Mouse (Mus musculus) forebrain, embryonic 14.5 days (tissue): ENCODE results near the gene Nrros. TPM values are rescaled to one million over a fixed set of nuclear protein-coding genes. Genes with fewer than 3 reads are reported as not detected.

Source experiments
- ATAC-seq: fragments of 200-750 bp; cut with Nextera tagmentation; 2 replicates; pipeline ENCODE4 v1.8.0; 2017; ENCODE audit warnings: mild to moderate bottlenecking, moderate library complexity
- DNase-seq: peaks from one replicate; pipeline ENCODE4 v3.0.0-alpha.2; 2015; ENCODE audit warnings: low spot score
- H3K27ac ChIP-seq: fragments of 300-500 bp; sonication (generic); 2 replicates; pipeline ENCODE4 v1.5.1; 2014; ENCODE audit warnings: low read depth, mild to moderate bottlenecking, control low read depth, low read length, moderate library complexity
- H3K27me3 ChIP-seq: fragments of 300-500 bp; sonication (generic); replicated peaks from 2 replicates; pipeline ENCODE4 v1.6.1; 2014; ENCODE audit warnings: low read length, control low read depth, mixed read lengths; ENCODE audit not compliant: control insufficient read depth, insufficient read depth
- H3K36me3 ChIP-seq: fragments of 300-500 bp; sonication (generic); 2 replicates; pipeline ENCODE4 v1.6.1; 2014; ENCODE audit warnings: low read length, control low read depth; ENCODE audit not compliant: control insufficient read depth, insufficient read depth
- H3K4me1 ChIP-seq: fragments of 300-500 bp; sonication (generic); 2 replicates; pipeline ENCODE4 v1.6.1; 2014; ENCODE audit warnings: antibody characterized with exemption, low read length, control low read depth; ENCODE audit not compliant: control insufficient read depth, insufficient read depth
- H3K4me2 ChIP-seq: fragments of 300-500 bp; sonication (generic); 2 replicates; pipeline ENCODE4 v1.6.1; 2014; ENCODE audit warnings: mild to moderate bottlenecking, control low read depth, low read length
- H3K4me3 ChIP-seq: fragments of 300-500 bp; sonication (generic); 2 replicates; pipeline ENCODE4 v1.5.1; 2014; ENCODE audit warnings: low read depth, low read length, control low read depth
- H3K9ac ChIP-seq: fragments of 300-500 bp; sonication (generic); 2 replicates; pipeline ENCODE4 v1.6.1; 2014; ENCODE audit warnings: mild to moderate bottlenecking, low read length, control low read depth, moderate library complexity
- H3K9me3 ChIP-seq: fragments of 300-500 bp; sonication (generic); replicated peaks from 2 replicates; pipeline ENCODE4 v1.6.1; 2016; ENCODE audit warnings: low read length, control low read depth, mixed read lengths; ENCODE audit not compliant: control insufficient read depth
- WGBS: fragments of 180-500 bp; shearing (Covaris S2); extraction: QIAGEN DNeasy Blood & Tissue Kit; methylation state at CpG from one replicate; pipeline ENCODE4 v1.1.7; 2014; 5-methylcytosine and 5-hydroxymethylcytosine counted together
- polyA plus RNA-seq: library from polyadenylated mRNA; unstranded; fragments of >200 nt; fragmentation: Nextera tagmentation; extraction: Ambion mirVana; gene quantifications from 2 replicates; pipeline ENCODE4 v1.2.1, GENCODE M21; 2014

Nrros gene
- polyA plus RNA-seq, 1 experiment from 2014 or later = 7.9 TPM

GRCm38 (mm10) chr16:32189109-32189508 lies 23.7 kb upstream of the Nrros start:
- WGBS = 60% methylated on average over 6 of the region's 6 CpGs
- ATAC-seq = no peak

GRCm38 (mm10) chr16:32186056-32186455 lies 20.7 kb upstream of the Nrros start:
- ATAC-seq (no peak), DNase-seq (no peak)
- H3K9me3 ChIP-seq = no peaks in the 10 kb centered on the region
- H3K4me2 ChIP-seq = no peak overlapping the region
- H3K27ac ChIP-seq = no peak overlapping the region
- H3K36me3 ChIP-seq = no peaks in the 10 kb centered on the region
- H3K4me3 ChIP-seq = no peak overlapping the region
- H3K9ac ChIP-seq = no peak overlapping the region
- no peaks in the 10 kb centered on the region for H3K4me1 ChIP-seq
- 94% methylated on average over 5 of the region's 5 CpGs for WGBS
- no peaks in the 10 kb centered on the region for H3K27me3 ChIP-seq

More at GRCm38 (mm10) chr16:32189109-32189508, 23.7 kb upstream of the Nrros start:
- H3K4me3 ChIP-seq = no peak overlapping the region
- H3K27ac ChIP-seq = no peak overlapping the region
- no peaks in the 10 kb centered on the region for H3K36me3 ChIP-seq
- no peak overlapping the region for H3K4me2 ChIP-seq
- H3K27me3 ChIP-seq = no peaks in the 10 kb centered on the region
- H3K9ac ChIP-seq = no peak overlapping the region
- no peaks in the 10 kb centered on the region for H3K4me1 ChIP-seq
- DNase-seq = peak; percentile 33
- no peaks in the 10 kb centered on the region for H3K9me3 ChIP-seq

GRCm38 (mm10) chr16:32179333-32179901 lies 14.0 kb upstream of the Nrros start, which contains the start of gene Bex6:
Gene Bex6, plus strand, starts transcription at chr16:32179823.
- 91% methylated on average over 6 of the region's 6 CpGs for WGBS
- Histone ChIP-seq H3K27ac (no peak within 1 kb of the TSS), H3K4me1 (no peaks in the 10 kb centered on the region; the same call in 1 of the 2 replicates), H3K4me2 (no peak within 1 kb of the TSS), H3K9ac (no peak within 1 kb of the TSS), H3K4me3 (no peak within 1 kb of the TSS), H3K9me3 (no peaks in the 10 kb centered on the region), H3K36me3 (no peaks in the 10 kb centered on the region), H3K27me3 (no peaks in the 10 kb centered on the region)
- ATAC-seq (no peak), DNase-seq (no peak)

GRCm38 (mm10) chr16:32176896-32177686 lies 11.7 kb upstream of the Nrros start:
- DNase-seq (no peak), ATAC-seq (no peak)
- Histone ChIP-seq H3K4me3 (no peak overlapping the region), H3K27ac (no peak overlapping the region), H3K9ac (no peak overlapping the region), H3K27me3 (no peaks in the 10 kb centered on the region), H3K9me3 (no peaks in the 10 kb centered on the region), H3K4me1 (no peaks in the 10 kb centered on the region; the same call in 1 of the 2 replicates), H3K4me2 (0 out of 2 replicates have a peak overlapping the region, but pooled peaks have one; percentile 9), H3K36me3 (no peaks in the 10 kb centered on the region)
- 52% methylated on average over 18 of the region's 18 CpGs for WGBS

GRCm38 (mm10) chr16:32175029-32175428 lies 9.6 kb upstream of the Nrros start:
- no peak overlapping the region for H3K27ac ChIP-seq
- no peak for ATAC-seq
- no peaks in the 10 kb centered on the region for H3K36me3 ChIP-seq
- no peak overlapping the region for H3K4me2 ChIP-seq
- H3K27me3 ChIP-seq = no peaks in the 10 kb centered on the region
- no peak overlapping the region for H3K4me3 ChIP-seq
- 89% methylated on average over 4 of the region's 4 CpGs for WGBS
- no peaks in the 10 kb centered on the region for H3K9me3 ChIP-seq
- DNase-seq = no peak
- H3K9ac ChIP-seq = no peak overlapping the region
- H3K4me1 ChIP-seq = no peaks in the 10 kb centered on the region; the same call in 1 of the 2 replicates

GRCm38 (mm10) chr16:32174340-32175005 lies 9.1 kb upstream of the Nrros start:
- Histone ChIP-seq H3K4me2 (no peak overlapping the region), H3K27ac (no peak overlapping the region), H3K9me3 (no peaks in the 10 kb centered on the region), H3K4me1 (no peaks in the 10 kb centered on the region; the same call in 1 of the 2 replicates), H3K36me3 (no peaks in the 10 kb centered on the region), H3K27me3 (no peaks in the 10 kb centered on the region), H3K4me3 (no peak overlapping the region), H3K9ac (no peak overlapping the region)
- no peak for DNase-seq
- ATAC-seq = no peak
- 89% methylated on average over 8 of the region's 8 CpGs for WGBS

GRCm38 (mm10) chr16:32173401-32173800 lies 8.0 kb upstream of the Nrros start:
- H3K4me1 ChIP-seq = no peaks in the 10 kb centered on the region; the same call in 1 of the 2 replicates
- no peak overlapping the region for H3K9ac ChIP-seq
- no peaks in the 10 kb centered on the region for H3K36me3 ChIP-seq
- H3K9me3 ChIP-seq = no peaks in the 10 kb centered on the region
- no peak for ATAC-seq
- no peak overlapping the region for H3K27ac ChIP-seq
- no peak overlapping the region for H3K4me2 ChIP-seq
- no peak overlapping the region for H3K4me3 ChIP-seq
- no peak for DNase-seq
- H3K27me3 ChIP-seq = no peaks in the 10 kb centered on the region
- WGBS = 85% methylated on average over 11 of the region's 11 CpGs

GRCm38 (mm10) chr16:32171031-32171731 lies 5.8 kb upstream of the Nrros start:
- ATAC-seq (no peak), DNase-seq (no peak)
- 94% methylated on average over 5 of the region's 5 CpGs for WGBS

More at GRCm38 (mm10) chr16:32171031-32171731, 5.8 kb upstream of the Nrros start:
- H3K9ac ChIP-seq = no peak overlapping the region
- H3K27me3 ChIP-seq = no peaks in the 10 kb centered on the region
- no peaks in the 10 kb centered on the region for H3K36me3 ChIP-seq
- no peaks in the 10 kb centered on the region for H3K9me3 ChIP-seq
- H3K27ac ChIP-seq = no peak overlapping the region
- H3K4me1 ChIP-seq = no peaks in the 10 kb centered on the region
- H3K4me3 ChIP-seq = no peak overlapping the region
- no peak overlapping the region for H3K4me2 ChIP-seq
